Mouse (Mus musculus): ENCODE results near the gene Pard6b. TPM values are rescaled to one million over a fixed set of nuclear protein-coding genes. Genes with fewer than 3 reads are reported as not detected.

Pard6b gene
- polyA plus RNA-seq, 1 experiment from 2014 or later, result 11.4 TPM

GRCm38 (mm10) chr2:168086318-168086717 lies 5.5 kb downstream of the Pard6b start:
- no peak for ATAC-seq (ENCODE audit: low FRiP score)
- no peak overlapping the region for H3K9ac ChIP-seq
- peaks cover 15% of the 10 kb centered on the region for H3K4me1 ChIP-seq
- no peak overlapping the region for H3K4me2 ChIP-seq
- H3K36me3 ChIP-seq (replicated peaks), result peaks cover 23% of the 10 kb centered on the region; the same call in 1 of the 2 replicates
- H3K27me3 ChIP-seq, result peaks cover 9% of the 10 kb centered on the region
- H3K9me3 ChIP-seq, result no peaks in the 10 kb centered on the region
- no peak overlapping the region for H3K27ac ChIP-seq
- WGBS, result 71% methylated on average over 6 of the region's 6 CpGs
- no peak overlapping the region for H3K4me3 ChIP-seq (replicated peaks)

GRCm38 (mm10) chr2:168086839-168087238 lies 6.0 kb downstream of the Pard6b start:
- Histone ChIP-seq H3K36me3 (replicated peaks) (peaks cover 24% of the 10 kb centered on the region; the same call in 1 of the 2 replicates), H3K9me3 (no peaks in the 10 kb centered on the region), H3K4me3 (replicated peaks) (no peak overlapping the region), H3K4me2 (no peak overlapping the region), H3K9ac (no peak overlapping the region), H3K4me1 (peaks cover 10% of the 10 kb centered on the region), H3K27me3 (peaks cover 9% of the 10 kb centered on the region), H3K27ac (no peak overlapping the region)
- 91% methylated on average over 9 of the region's 9 CpGs for WGBS
- no peak for ATAC-seq (ENCODE audit: low FRiP score)

GRCm38 (mm10) chr2:168091560-168091959 lies 10.8 kb downstream of the Pard6b start:
- 89% methylated on average over 11 of the region's 11 CpGs for WGBS
- no peak for ATAC-seq (ENCODE audit: low FRiP score)
- H3K4me3 ChIP-seq (replicated peaks), result no peak overlapping the region
- no peaks in the 10 kb centered on the region for H3K27me3 ChIP-seq
- no peak overlapping the region for H3K27ac ChIP-seq
- no peaks in the 10 kb centered on the region for H3K9me3 ChIP-seq
- H3K4me2 ChIP-seq, result no peak overlapping the region
- peaks cover 34% of the 10 kb centered on the region; the same call in 1 of the 2 replicates for H3K36me3 ChIP-seq (replicated peaks)
- peaks cover 20% of the 10 kb centered on the region for H3K4me1 ChIP-seq
- H3K9ac ChIP-seq, result no peak overlapping the region

GRCm38 (mm10) chr2:168093077-168093476 lies 12.3 kb downstream of the Pard6b start:
- no peak overlapping the region for H3K4me2 ChIP-seq
- H3K4me1 ChIP-seq, result peaks cover 26% of the 10 kb centered on the region
- H3K4me3 ChIP-seq (replicated peaks), result no peak overlapping the region
- H3K9ac ChIP-seq, result no peak overlapping the region
- WGBS, result 96% methylated on average over 4 of the region's 4 CpGs
- no peaks in the 10 kb centered on the region for H3K27me3 ChIP-seq
- H3K9me3 ChIP-seq, result no peaks in the 10 kb centered on the region
- no peak overlapping the region for H3K27ac ChIP-seq
- ATAC-seq (ENCODE audit: low FRiP score), result no peak
- peaks cover 28% of the 10 kb centered on the region; the same call in 1 of the 2 replicates for H3K36me3 ChIP-seq (replicated peaks)

GRCm38 (mm10) chr2:168095077-168095476 lies 14.3 kb downstream of the Pard6b start:
- peak; percentile 66 for ATAC-seq (ENCODE audit: low FRiP score)
- no peak overlapping the region for H3K9ac ChIP-seq
- WGBS, result 45% methylated on average over 8 of the region's 8 CpGs

GRCm38 (mm10) chr2:168096487-168096886 lies 15.7 kb downstream of the Pard6b start:
- H3K9ac ChIP-seq, result no peak overlapping the region
- no peak for ATAC-seq (ENCODE audit: low FRiP score)
- H3K4me3 ChIP-seq (replicated peaks), result no peak overlapping the region
- H3K9me3 ChIP-seq, result no peaks in the 10 kb centered on the region
- no peak overlapping the region for H3K4me2 ChIP-seq
- H3K4me1 ChIP-seq, result peaks cover 26% of the 10 kb centered on the region
- peaks cover 34% of the 10 kb centered on the region for H3K36me3 ChIP-seq (replicated peaks)
- 89% methylated on average over 3 of the region's 3 CpGs for WGBS
- no peaks in the 10 kb centered on the region for H3K27me3 ChIP-seq
- peak overlapping the region; percentile 84; the same call in 1 of the 2 replicates for H3K27ac ChIP-seq

More at GRCm38 (mm10) chr2:168095077-168095476, 14.3 kb downstream of the Pard6b start:
- peaks cover 33% of the 10 kb centered on the region for H3K36me3 ChIP-seq (replicated peaks)
- H3K4me1 ChIP-seq, result peaks cover 26% of the 10 kb centered on the region
- 0 out of 2 replicates have a peak overlapping the region, but pooled peaks have one; percentile 0 for H3K4me2 ChIP-seq
- peak overlapping the region; percentile 84 for H3K27ac ChIP-seq
- no peak overlapping the region for H3K4me3 ChIP-seq (replicated peaks)
- H3K27me3 ChIP-seq, result no peaks in the 10 kb centered on the region
- H3K9me3 ChIP-seq, result no peaks in the 10 kb centered on the region

GRCm38 (mm10) chr2:168098040-168098439 lies 17.2 kb downstream of the Pard6b start:
- no peak overlapping the region for H3K27ac ChIP-seq
- peaks cover 28% of the 10 kb centered on the region for H3K36me3 ChIP-seq (replicated peaks)
- no peaks in the 10 kb centered on the region for H3K9me3 ChIP-seq
- no peaks in the 10 kb centered on the region for H3K27me3 ChIP-seq
- H3K4me1 ChIP-seq, result peaks cover 26% of the 10 kb centered on the region
- no peak overlapping the region for H3K4me2 ChIP-seq
- no peak overlapping the region for H3K4me3 ChIP-seq (replicated peaks)
- H3K9ac ChIP-seq, result no peak overlapping the region
- 41% methylated on average over 6 of the region's 6 CpGs for WGBS
- no peak for ATAC-seq (ENCODE audit: low FRiP score)

- Histone ChIP-seq H3K4me2 (no peak overlapping the region), H3K9me3 (no peaks in the 10 kb centered on the region), H3K4me3 (replicated peaks) (no peak overlapping the region), H3K9ac (no peak overlapping the region), H3K36me3 (replicated peaks) (peaks cover 23% of the 10 kb centered on the region), H3K27me3 (no peaks in the 10 kb centered on the region), H3K27ac (no peak overlapping the region), H3K4me1 (peaks cover 22% of the 10 kb centered on the region)
- ATAC-seq (ENCODE audit: low FRiP score), result no peak
- WGBS, result 88% methylated on average over 13 of the region's 13 CpGs
Observed at GRCm38 (mm10) chr2:168100008-168100407, 19.2 kb downstream of the Pard6b start.

GRCm38 (mm10) chr2:168101805-168102204 lies 21.0 kb downstream of the Pard6b start:
- Histone ChIP-seq H3K4me3 (replicated peaks) (no peak overlapping the region), H3K9me3 (no peaks in the 10 kb centered on the region), H3K9ac (no peak overlapping the region), H3K4me1 (peaks cover 7% of the 10 kb centered on the region), H3K4me2 (no peak overlapping the region), H3K36me3 (replicated peaks) (peaks cover 23% of the 10 kb centered on the region), H3K27me3 (no peaks in the 10 kb centered on the region), H3K27ac (no peak overlapping the region)
- no peak for ATAC-seq (ENCODE audit: low FRiP score)
- WGBS, result 84% methylated on average over 5 of the region's 5 CpGs

GRCm38 (mm10) chr2:168103341-168103740 lies 22.5 kb downstream of the Pard6b start:
- 89% methylated on average over 10 of the region's 10 CpGs for WGBS
- H3K36me3 ChIP-seq (replicated peaks), result peaks cover 22% of the 10 kb centered on the region
- no peak overlapping the region for H3K9ac ChIP-seq
- H3K4me3 ChIP-seq (replicated peaks), result no peak overlapping the region
- no peaks in the 10 kb centered on the region for H3K27me3 ChIP-seq
- H3K4me2 ChIP-seq, result no peak overlapping the region
- H3K27ac ChIP-seq, result no peak overlapping the region
- H3K4me1 ChIP-seq, result peaks cover 7% of the 10 kb centered on the region
- ATAC-seq (ENCODE audit: low FRiP score), result no peak
- no peaks in the 10 kb centered on the region for H3K9me3 ChIP-seq

GRCm38 (mm10) chr2:168104375-168105144 lies 23.8 kb downstream of the Pard6b start:
- 84% methylated on average over 22 of the region's 22 CpGs for WGBS
- no peak for ATAC-seq (ENCODE audit: low FRiP score)
- Histone ChIP-seq H3K27ac (no peak overlapping the region), H3K4me3 (replicated peaks) (no peak overlapping the region), H3K27me3 (no peaks in the 10 kb centered on the region), H3K4me2 (no peak overlapping the region), H3K36me3 (replicated peaks) (peaks cover 10% of the 10 kb centered on the region; the same call in 1 of the 2 replicates), H3K4me1 (peaks cover 7% of the 10 kb centered on the region), H3K9ac (no peak overlapping the region), H3K9me3 (no peaks in the 10 kb centered on the region)

- WGBS, result 87% methylated on average over 8 of the region's 8 CpGs
- ATAC-seq (ENCODE audit: low FRiP score), result no peak
- Histone ChIP-seq H3K9me3 (no peaks in the 10 kb centered on the region), H3K27ac (no peak overlapping the region), H3K4me3 (replicated peaks) (no peak overlapping the region), H3K36me3 (replicated peaks) (0 out of 2 replicates have a peak, but pooled peaks cover 3% of the 10 kb centered on the region), H3K4me1 (peaks cover 7% of the 10 kb centered on the region), H3K27me3 (no peaks in the 10 kb centered on the region), H3K4me2 (no peak overlapping the region), H3K9ac (no peak overlapping the region)
Observed at GRCm38 (mm10) chr2:168105271-168105670, 24.5 kb downstream of the Pard6b start.
